Mouse (Mus musculus) granulocyte monocyte progenitor cell, adult 5-6 weeks (primary cell): Measurements from ENCODE around the gene Foxi1. TPM values are rescaled to one million over a fixed set of nuclear protein-coding genes. Genes with fewer than 3 reads are reported as not detected.
A peak's percentile ranks its signal among the peaks of the same experiment; 100 is the strongest.

Experiments used
- ATAC-seq: replicated peaks from 2 replicates; pipeline ENCODE4 v1.8.0; 2016; ENCODE audit warnings: mild to moderate bottlenecking, moderate TSS enrichment, inconsistent platforms; ENCODE audit not compliant: poor library complexity, severe bottlenecking
- total RNA-seq, 2 experiments: library from RNA; stranded (forward) in 1 of 2; stranded (reverse) in 1 of 2; fragments of 200-712, 200-1000 nt in 1 of 2; fragments of >200 nt in 1 of 2; fragmentation: Nextera tagmentation in 1 of 2; gene quantifications; 2 replicates each; pipeline ENCODE4 v1.2.3; 2014 to 2017

The Foxi1 gene
- not detected in 2 replicates for total RNA-seq (2014; fragmentation: Nextera tagmentation)
- not detected in 2 replicates for total RNA-seq (2017)

GRCm38 (mm10) chr11:34207989-34208388 is at the start of gene Foxi1:
Gene Foxi1, minus strand, starts transcription at chr11:34208089.
- no peak for ATAC-seq

- no peak for ATAC-seq
Measured at GRCm38 (mm10) chr11:34242979-34243378, 35.1 kb upstream of the Foxi1 start.

GRCm38 (mm10) chr11:34240252-34240651 is 32.4 kb upstream of the Foxi1 start:
- ATAC-seq, result no peak

- ATAC-seq, result no peak
Measured at GRCm38 (mm10) chr11:34239691-34240090, 31.8 kb upstream of the Foxi1 start.

- ATAC-seq, result no peak
Measured at GRCm38 (mm10) chr11:34236885-34237284, 29.0 kb upstream of the Foxi1 start.

GRCm38 (mm10) chr11:34236091-34236759 is 28.3 kb upstream of the Foxi1 start:
- ATAC-seq, result peak; percentile 53; the same call in 1 of the 2 replicates

- ATAC-seq, result peak; percentile 72
Measured at GRCm38 (mm10) chr11:34228758-34229364, 21.0 kb upstream of the Foxi1 start.

- ATAC-seq, result no peak
Measured at GRCm38 (mm10) chr11:34227180-34227579, 19.3 kb upstream of the Foxi1 start.

- peak; percentile 61; the same call in 1 of the 2 replicates for ATAC-seq
Measured at GRCm38 (mm10) chr11:34220596-34220995, 12.7 kb upstream of the Foxi1 start.

- ATAC-seq, result peak; percentile 72; the same call in 1 of the 2 replicates
Measured at GRCm38 (mm10) chr11:34212853-34213252, 5.0 kb upstream of the Foxi1 start.

- ATAC-seq, result no peak
Measured at GRCm38 (mm10) chr11:34202769-34203168, 5.1 kb downstream of the Foxi1 start.

GRCm38 (mm10) chr11:34195142-34195541 is 12.7 kb downstream of the Foxi1 start:
- no peak for ATAC-seq

GRCm38 (mm10) chr11:34194158-34194941 is 13.5 kb downstream of the Foxi1 start:
- no peak for ATAC-seq

GRCm38 (mm10) chr11:34193658-34194057 is 14.2 kb downstream of the Foxi1 start:
- ATAC-seq, result no peak

GRCm38 (mm10) chr11:34184266-34184665 is 23.6 kb downstream of the Foxi1 start:
- no peak for ATAC-seq

GRCm38 (mm10) chr11:34181214-34182117 is 26.4 kb downstream of the Foxi1 start:
- ATAC-seq, result no peak

GRCm38 (mm10) chr11:34178752-34179151 is 29.1 kb downstream of the Foxi1 start:
- no peak for ATAC-seq

- ATAC-seq, result no peak
Measured at GRCm38 (mm10) chr11:34176371-34176770, 31.5 kb downstream of the Foxi1 start.

GRCm38 (mm10) chr11:34171221-34171620 is 36.7 kb downstream of the Foxi1 start:
- no peak for ATAC-seq

- no peak for ATAC-seq
Measured at GRCm38 (mm10) chr11:34169464-34169894, 38.4 kb downstream of the Foxi1 start.
